8 mouse cellular contexts compared by ENCODE assay signal in genomic region chr4:119816620-119817356, GRCm38 (mm10).
A peak's percentile ranks its signal among the peaks of the same experiment; 100 is the strongest.
DNase-seq lines count a peak whose midpoint lies in the region; ATAC-seq lines count a peak whose summit lies in the region.
"Had no signal": no experiment of that assay in that cellular context is flagged by ENCODE, and none has a peak within 500 bp of the region (broad histone marks: within the 10 kb centered on the region; RNA-seq: fewer than 3 reads in every experiment).

No protein-coding gene starts in this region.

- H3K27ac ChIP-seq in neural tube, embryonic 11.5 days (ENCODE audit: low read depth, low read length) = no peak overlapping the region
- H3K27ac ChIP-seq in heart, embryonic 13.5 days (replicated peaks) = peak overlapping the region; percentile 76
- H3K27ac ChIP-seq in limb, embryonic 12.5 days = no peak overlapping the region
- H3K27ac ChIP-seq: liver, embryonic 14.5 days had no signal

- H3K4me3 ChIP-seq in neural tube, embryonic 11.5 days (ENCODE audit: low read depth, low read length) = no peak overlapping the region
- H3K4me3 ChIP-seq in heart, embryonic 13.5 days = no peak overlapping the region
- H3K4me3 ChIP-seq in limb, embryonic 12.5 days (replicated peaks) = no peak overlapping the region

- H3K9ac ChIP-seq in neural tube, embryonic 11.5 days (ENCODE audit: low read length) = no peak overlapping the region
- H3K9ac ChIP-seq in heart, embryonic 13.5 days = peak overlapping the region; percentile 56
- H3K9ac ChIP-seq in limb, embryonic 12.5 days (replicated peaks) = no peak overlapping the region
- H3K9ac ChIP-seq: liver, embryonic 14.5 days had no signal

- peak; percentile 70 for DNase-seq in neural tube, embryonic 11.5 days (ENCODE audit: low spot score)
- DNase-seq in neural tube, embryonic 10.5 days (ENCODE audit: extremely low spot score, low spot score) = no peak
- DNase-seq in cerebellum, adult 9-11 months = peak; percentile 69
- DNase-seq in retina, postnatal 1 day = peak; percentile 95
- DNase-seq in spleen, postnatal 10 days (ENCODE audit: low spot score in 2 of 2) = no peak

- peak; percentile 69; the same call in 1 of the 2 replicates for ATAC-seq in neural tube, embryonic 11.5 days (ENCODE audit: insufficient read depth, low FRiP score, low TSS enrichment)
- ATAC-seq in heart, embryonic 13.5 days (ENCODE audit: extremely low read depth, insufficient number of reproducible peaks, low FRiP score, low TSS enrichment) = no peak; the same call in 1 of the 2 replicates
- ATAC-seq in limb, embryonic 12.5 days (ENCODE audit: insufficient number of reproducible peaks, insufficient read depth, low FRiP score, low TSS enrichment, low read depth) = 0 out of 2 replicates have a peak, but pooled peaks have one; percentile 42

- H3K4me1 ChIP-seq in neural tube, embryonic 11.5 days (ENCODE audit: control insufficient read depth, insufficient read depth, low read length) = peaks cover 25% of the 10 kb centered on the region
- peaks cover 51% of the 10 kb centered on the region for H3K4me1 ChIP-seq in heart, embryonic 13.5 days
- H3K4me1 ChIP-seq in limb, embryonic 12.5 days (replicated peaks) = peaks cover 15% of the 10 kb centered on the region

- WGBS in neural tube, embryonic 11.5 days = 42% methylated on average over 7 of the region's 7 CpGs
- 23% methylated on average over 7 of the region's 7 CpGs for WGBS in heart, embryonic 13.5 days
- 57% methylated on average over 7 of the region's 7 CpGs for WGBS in limb, embryonic 12.5 days

- no peaks in the 10 kb centered on the region for H3K9me3 ChIP-seq in neural tube, embryonic 11.5 days (ENCODE audit: control insufficient read depth, low read length)
- no peaks in the 10 kb centered on the region for H3K9me3 ChIP-seq in heart, embryonic 13.5 days
- H3K9me3 ChIP-seq in limb, embryonic 12.5 days = no peaks in the 10 kb centered on the region

- no peaks in the 10 kb centered on the region for H3K36me3 ChIP-seq in neural tube, embryonic 11.5 days (ENCODE audit: control insufficient read depth, insufficient read depth, low read length)
- H3K36me3 ChIP-seq in heart, embryonic 13.5 days = no peaks in the 10 kb centered on the region
- no peaks in the 10 kb centered on the region for H3K36me3 ChIP-seq in limb, embryonic 12.5 days

- H3K27me3 ChIP-seq in neural tube, embryonic 11.5 days (ENCODE audit: control insufficient read depth, insufficient read depth, low read length) = peaks cover 5% of the 10 kb centered on the region; the same call in 1 of the 2 replicates
- H3K27me3 ChIP-seq in heart, embryonic 13.5 days (replicated peaks) = no peaks in the 10 kb centered on the region
- peaks cover 54% of the 10 kb centered on the region for H3K27me3 ChIP-seq in limb, embryonic 12.5 days

- H3K4me2 ChIP-seq in neural tube, embryonic 11.5 days (ENCODE audit: low read depth) = no peak overlapping the region
- H3K4me2 ChIP-seq in heart, embryonic 13.5 days = peak overlapping the region; percentile 78
- H3K4me2 ChIP-seq in limb, embryonic 12.5 days = no peak overlapping the region

Comparison
In these comparisons a context has a peak if more than half of its experiments do, and no peak if none do; other contexts are left out.
1. DNase-seq: peak in neural tube, embryonic 11.5 days (single experiment), cerebellum, adult 9-11 months (single experiment) and retina, postnatal 1 day (single experiment); none in neural tube, embryonic 10.5 days (single experiment) and spleen, postnatal 10 days (0 of 2).